Mouse (Mus musculus): ENCODE measurements around the gene Spg21.

DNA sequence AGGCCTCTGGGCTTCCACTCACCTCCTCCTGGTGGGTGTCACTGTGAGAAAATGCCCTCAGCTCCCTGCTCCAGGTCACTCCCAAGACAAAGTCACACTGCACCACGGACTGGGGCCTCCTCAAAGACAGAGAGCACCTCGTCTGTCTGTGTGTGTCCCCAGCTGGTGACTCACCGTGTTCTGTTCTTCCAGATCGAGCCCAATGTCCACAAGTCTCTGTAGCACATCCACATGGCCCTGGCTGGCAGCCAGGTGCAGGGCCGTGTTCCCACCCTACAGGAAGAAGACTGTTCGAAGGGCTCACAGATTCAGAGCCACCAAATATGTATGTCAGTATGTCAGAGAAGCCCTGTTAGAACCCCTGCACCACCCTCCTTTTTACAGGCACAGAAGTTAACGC lies 47.7 kb downstream of the Spg21 start:
- no peak for TF ChIP-seq CHD2 (IDR thresholded peaks at IDR 0.05; ENCODE audit: low read length)
- no peak for TF ChIP-seq ZMIZ1 (IDR thresholded peaks at IDR 0.05; ENCODE audit: low read depth, low read length)
